Mouse (Mus musculus): ENCODE measurements at regions not wholly inside any gene's neighbourhood (a gene's known extent, or its start where the extent isn't known, plus 50 kb on each side); places are given as distances from the start of the nearest gene placed in this dataset.

- no peak for DNase-seq (ENCODE audit: low spot score in 2 of 2)
These were observed 348.9 kb downstream of the Prdm2 start for GRCm38 (mm10) chr4:142863939-142864338.

- no peak for DNase-seq (ENCODE audit: low spot score in 2 of 2)
These were observed 352.4 kb downstream of the Prdm2 start for GRCm38 (mm10) chr4:142860441-142860840.

- DNase-seq (ENCODE audit: low spot score in 2 of 2): peak; percentile 8 to 10
These were observed 356.2 kb downstream of the Prdm2 start for GRCm38 (mm10) chr4:142856626-142857025.

- DNase-seq (ENCODE audit: low spot score in 2 of 2): no peak
These were observed 357.2 kb downstream of the Prdm2 start for GRCm38 (mm10) chr4:142855635-142856034.

- DNase-seq (ENCODE audit: low spot score in 2 of 2): no peak
These were observed 358.9 kb downstream of the Prdm2 start for GRCm38 (mm10) chr4:142853924-142854323.

GRCm38 (mm10) chr4:142845066-142845696 lies 367.6 kb downstream of the Prdm2 start:
- DNase-seq (ENCODE audit: low spot score in 2 of 2): no peak

- no peak for DNase-seq (ENCODE audit: low spot score in 2 of 2)
These were observed 373.3 kb downstream of the Prdm2 start for GRCm38 (mm10) chr4:142839540-142839939.

- DNase-seq (ENCODE audit: low spot score in 2 of 2): no peak
These were observed 374.3 kb downstream of the Prdm2 start for GRCm38 (mm10) chr4:142838363-142838964.

- DNase-seq (ENCODE audit: low spot score in 2 of 2): no peak
These were observed 375.2 kb downstream of the Prdm2 start for GRCm38 (mm10) chr4:142837636-142838035.

- peak in 1 of 2 experiments; percentile 7 for DNase-seq (ENCODE audit: low spot score in 2 of 2)
These were observed 383.1 kb downstream of the Prdm2 start for GRCm38 (mm10) chr4:142829711-142830110.

GRCm38 (mm10) chr4:142828969-142829368 lies 383.8 kb downstream of the Prdm2 start:
- no peak for DNase-seq (ENCODE audit: low spot score in 2 of 2)

- peak in 1 of 2 experiments; percentile 5 for DNase-seq (ENCODE audit: low spot score in 2 of 2)
These were observed 386.4 kb downstream of the Prdm2 start for GRCm38 (mm10) chr4:142826250-142826893.

GRCm38 (mm10) chr4:142825786-142826185 lies 387.0 kb downstream of the Prdm2 start:
- no peak for DNase-seq (ENCODE audit: low spot score in 2 of 2)

- no peak for DNase-seq (ENCODE audit: low spot score in 2 of 2)
These were observed 394.4 kb downstream of the Prdm2 start for GRCm38 (mm10) chr4:142818440-142818839.

- no peak for DNase-seq (ENCODE audit: low spot score in 2 of 2)
These were observed 395.8 kb downstream of the Prdm2 start for GRCm38 (mm10) chr4:142816986-142817385.

GRCm38 (mm10) chr4:142803819-142804218 lies 409.0 kb downstream of the Prdm2 start:
- DNase-seq (ENCODE audit: low spot score in 2 of 2): no peak

GRCm38 (mm10) chr4:142799291-142799690 lies 413.5 kb downstream of the Prdm2 start:
- DNase-seq (ENCODE audit: low spot score in 2 of 2): no peak

- DNase-seq (ENCODE audit: low spot score in 2 of 2): peak in 1 of 2 experiments; percentile 18
These were observed 414.0 kb downstream of the Prdm2 start for GRCm38 (mm10) chr4:142798834-142799233.

GRCm38 (mm10) chr4:142792606-142792970 lies 420.2 kb downstream of the Prdm2 start:
- DNase-seq (ENCODE audit: low spot score in 2 of 2): no peak

GRCm38 (mm10) chr4:142791823-142792605 lies 420.8 kb downstream of the Prdm2 start:
- DNase-seq (ENCODE audit: low spot score in 2 of 2): no peak

- DNase-seq (ENCODE audit: low spot score in 2 of 2): no peak
These were observed 423.7 kb downstream of the Prdm2 start for GRCm38 (mm10) chr4:142789048-142789447.

- DNase-seq (ENCODE audit: low spot score in 2 of 2): no peak
These were observed 427.4 kb downstream of the Prdm2 start for GRCm38 (mm10) chr4:142785386-142785785.
